Mouse (Mus musculus) CH12.LX (cell line): ENCODE measurements around the gene Gsta4. TPM values are rescaled to one million over a fixed set of nuclear protein-coding genes. Genes with fewer than 3 reads are reported as not detected.

Source experiments
- DNase-seq: peaks from one replicate; pipeline ENCODE4 v3.0.0-alpha.2; 2013; ENCODE audit errors: extremely low read depth
- H3K27ac ChIP-seq: 2 replicates; pipeline ENCODE4 v1.5.1; 2012; ENCODE audit warnings: low read depth, mild to moderate bottlenecking, control low read depth, moderate library complexity; ENCODE audit not compliant: insufficient read depth
- H3K27me3 ChIP-seq: replicated peaks from 2 replicates; pipeline ENCODE3; 2012; ENCODE audit warnings: inconsistent platforms
- H3K36me3 ChIP-seq, 2 experiments: replicated peaks in 1 of 2; 2 replicates each; pipeline versions ENCODE3 to v1.6.1; 2012; ENCODE audit warnings: inconsistent platforms in 1 of 2, low read length in 1 of 2, mild to moderate bottlenecking in 1 of 2, mixed read lengths in 1 of 2, moderate library complexity in 1 of 2; ENCODE audit not compliant: control insufficient read depth in 1 of 2, insufficient read depth in 1 of 2
- H3K4me1 ChIP-seq, 2 experiments: 2 replicates each; pipeline ENCODE4 v1.6.1; 2012; ENCODE audit warnings: inconsistent platforms in 1 of 2, moderate library complexity in 1 of 2; ENCODE audit not compliant: insufficient read depth in 2 of 2, control insufficient read depth in 1 of 2
- H3K4me2 ChIP-seq: 2 replicates; pipeline ENCODE4 v1.6.1; 2012; ENCODE audit warnings: low read depth, mild to moderate bottlenecking, control low read depth; ENCODE audit not compliant: poor library complexity, insufficient read depth, severe bottlenecking
- H3K4me3 ChIP-seq, 3 experiments: fragments of 150-350 bp in 1 of 3; sonication (generic) in 1 of 3; replicated peaks in 1 of 3; 2 replicates each; pipeline versions ENCODE3 to v1.5.1; 2011 to 2012; ENCODE audit warnings: low read depth in 2 of 3, low read length in 2 of 3, mild to moderate bottlenecking in 2 of 3, moderate library complexity in 2 of 3, control low read depth in 1 of 3, improper control_type of control experiment in 1 of 3, inconsistent platforms in 1 of 3, mixed read lengths in 1 of 3; ENCODE audit not compliant: poor library complexity in 1 of 3
- H3K79me2 ChIP-seq: replicated peaks from 2 replicates; pipeline ENCODE4 v1.6.1; 2012; ENCODE audit warnings: mild to moderate bottlenecking, moderate library complexity; ENCODE audit not compliant: control insufficient read depth, poor library complexity, insufficient read depth, severe bottlenecking; ENCODE audit errors: extremely low read depth
- H3K9ac ChIP-seq: 2 replicates; pipeline ENCODE4 v1.6.1; 2012; ENCODE audit warnings: low read depth, mild to moderate bottlenecking, control low read depth, moderate library complexity; ENCODE audit not compliant: insufficient read depth
- H3K9me3 ChIP-seq: replicated peaks from 2 replicates; pipeline ENCODE3; 2012; ENCODE audit warnings: low read length, inconsistent platforms, mixed read lengths
- BHLHE40 ChIP-seq: IDR thresholded peaks from 2 replicates; pipeline ENCODE4 v1.6.1; 2011; ENCODE audit warnings: mild to moderate bottlenecking, low read depth, low read length, improper control_type of control experiment
- CHD1 ChIP-seq: IDR thresholded peaks from 2 replicates; pipeline ENCODE4 v1.6.1; 2012; ENCODE audit warnings: low read depth, low read length, improper control_type of control experiment, inconsistent platforms
- ELF1 ChIP-seq: IDR thresholded peaks from 2 replicates; pipeline ENCODE4 v1.6.1; 2014; ENCODE audit warnings: low read depth, mild to moderate bottlenecking, inconsistent platforms, low read length, improper control_type of control experiment
- GABPA ChIP-seq: IDR thresholded peaks from 2 replicates; pipeline ENCODE4 v1.6.1; 2012; ENCODE audit warnings: low read depth, low read length, improper control_type of control experiment, inconsistent platforms; ENCODE audit not compliant: insufficient replicate concordance
- HCFC1 ChIP-seq: IDR thresholded peaks from 2 replicates; pipeline ENCODE4 v1.6.1; 2012; ENCODE audit warnings: low read depth, mild to moderate bottlenecking, inconsistent platforms, low read length, improper control_type of control experiment
- IRF4 ChIP-seq: IDR thresholded peaks from 2 replicates; pipeline ENCODE4 v1.6.1; 2014; ENCODE audit warnings: low read depth, mild to moderate bottlenecking, inconsistent platforms, low read length, improper control_type of control experiment
- JUND ChIP-seq: conservative IDR thresholded peaks from 2 replicates; pipeline ENCODE4 v1.6.1; 2011; ENCODE audit warnings: low read depth, low read length, improper control_type of control experiment
- MAX ChIP-seq: IDR thresholded peaks from 2 replicates; pipeline ENCODE4 v1.6.1; 2011; ENCODE audit warnings: low read length, improper control_type of control experiment
- MXI1 ChIP-seq: IDR thresholded peaks from 2 replicates; pipeline ENCODE4 v1.6.1; 2011; ENCODE audit warnings: mild to moderate bottlenecking, low read depth, low read length, improper control_type of control experiment
- NELFE ChIP-seq: IDR thresholded peaks from 2 replicates; pipeline ENCODE4 v1.6.1; 2011; ENCODE audit warnings: low read depth, low read length, improper control_type of control experiment
- PAX5 ChIP-seq: IDR thresholded peaks from 2 replicates; pipeline ENCODE4 v1.6.1; 2012; ENCODE audit warnings: low read length, inconsistent platforms, mixed read lengths
- POLR2A ChIP-seq: IDR thresholded peaks from 2 replicates; pipeline ENCODE4 v1.6.1; 2011; ENCODE audit warnings: low read depth, mild to moderate bottlenecking, improper control_type of control experiment, low read length
- TBP ChIP-seq: conservative IDR thresholded peaks from 2 replicates; pipeline ENCODE4 v1.6.1; 2011; ENCODE audit warnings: low read depth, low read length, improper control_type of control experiment
- TCF12 ChIP-seq: IDR thresholded peaks from 2 replicates; pipeline ENCODE4 v1.6.1; 2014; ENCODE audit warnings: low read depth, mild to moderate bottlenecking, inconsistent platforms, low read length, improper control_type of control experiment
- ZKSCAN1 ChIP-seq: IDR thresholded peaks from 2 replicates; pipeline ENCODE4 v1.6.1; 2012; ENCODE audit warnings: low read depth, inconsistent platforms, low read length, improper control_type of control experiment, borderline replicate concordance
- ZNF384 ChIP-seq: IDR thresholded peaks from 2 replicates; pipeline ENCODE4 v1.6.1; 2012; ENCODE audit warnings: low read depth, low read length, improper control_type of control experiment, inconsistent platforms
- dilution Hi-C: fragments of 300-500 bp; cut with MboI; formaldehyde crosslinking; loops from 2 replicates; pipeline ENCODE4 v1.14.3; 2020; ENCODE audit warnings: low sequenced_read_pairs; ENCODE audit not compliant: extremely low pct_unique_long_range_greater_than_20kb, extremely low pct_ligation_motif_present
- in situ Hi-C: fragments of 300-500 bp; cut with MboI; formaldehyde crosslinking; loops from 3 replicates; pipeline ENCODE4 v1.14.3; 2019; ENCODE audit warnings: low sequenced_read_pairs, low pct_ligation_motif_present, low pct_unique_long_range_greater_than_20kb, mixed read lengths
- polyA plus RNA-seq: library from polyadenylated mRNA; unstranded; fragments of >175 nt; gene quantifications from 2 replicates; pipeline ENCODE4 v1.2.1, GENCODE M21; 2012; ENCODE audit warnings: low read depth; ENCODE audit not compliant: insufficient read length
- total RNA-seq, 2 experiments: library from RNA; depleted of rRNA; stranded (reverse); fragments of 300-350 nt in 1 of 2; fragments of >200 nt in 1 of 2; gene quantifications; 2 replicates each; pipeline ENCODE4 v1.2.3; 2012 to 2014

Gene Gsta4
- total and polyA plus RNA-seq, 3 experiments: 0.47 to 0.85 TPM; not detected in 1

GRCm38 (mm10) chr9:78157221-78157620, 25.4 kb upstream of the Gsta4 start:
- Histone ChIP-seq H3K4me3 (no peak overlapping the region), H3K36me3 (peaks cover 32 to 59% of the 10 kb centered on the region in 2 experiments), H3K4me2 (no peak overlapping the region), H3K9ac (no peak overlapping the region), H3K27ac (no peak overlapping the region), H3K4me1 (peaks cover 0 to 4% of the 10 kb centered on the region in 2 experiments; a peak in 2 of 4 replicates), H3K9me3 (no peaks in the 10 kb centered on the region), H3K79me2 (no peaks in the 10 kb centered on the region), H3K27me3 (no peaks in the 10 kb centered on the region)
- dilution Hi-C loops: no loop called here
- TF ChIP-seq CHD1 (no peak), HCFC1 (no peak), TCF12 (no peak), JUND (no peak), PAX5 (no peak), GABPA (no peak), BHLHE40 (no peak), ELF1 (no peak), IRF4 (no peak), POLR2A (no peak), TBP (no peak), ZKSCAN1 (no peak)
- no peak for DNase-seq
- in situ Hi-C loops: no loop called here

DNA sequence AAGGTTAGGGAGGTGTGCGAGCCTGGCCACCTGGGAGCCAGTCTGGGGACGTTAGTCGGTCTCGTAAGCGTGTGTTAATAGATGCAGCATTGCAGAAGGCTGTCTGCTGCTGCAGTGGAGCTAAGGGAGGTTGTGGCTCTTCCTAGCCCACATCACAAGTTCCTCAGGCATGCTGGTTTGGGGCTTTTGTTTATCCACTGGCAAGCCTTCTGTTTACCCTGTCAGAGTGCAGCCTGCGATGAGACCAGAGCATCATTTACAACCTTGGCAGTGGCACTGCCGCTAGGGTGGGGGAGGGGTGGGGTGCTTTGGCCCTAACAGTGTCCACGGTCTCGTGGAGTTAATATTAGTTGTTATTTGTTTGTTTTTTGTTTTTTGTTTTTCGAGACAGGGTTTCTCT, 19.3 kb upstream of the Gsta4 start:
- TF ChIP-seq CHD1: no peak
- no peak for TF ChIP-seq NELFE
- TF ChIP-seq, all 38 proteins: peak for 0
- DNase-seq: no peak
- dilution Hi-C loops (no loop called here), in situ Hi-C loops (loop anchor here (5.0 kb wide), 1 partner anchor 46 kb away; no protein-coding TSS in a partner anchor)
- H3K9ac ChIP-seq: no peak overlapping the region
- H3K27me3 ChIP-seq: no peaks in the 10 kb centered on the region
- H3K79me2 ChIP-seq: no peaks in the 10 kb centered on the region
- H3K9me3 ChIP-seq: no peaks in the 10 kb centered on the region
- no peak overlapping the region for H3K27ac ChIP-seq
- H3K4me1 ChIP-seq: peaks cover 0 to 14% of the 10 kb centered on the region in 2 experiments; a peak in 2 of 4 replicates
- H3K4me2 ChIP-seq: no peak overlapping the region
- H3K36me3 ChIP-seq: peaks cover 28 to 57% of the 10 kb centered on the region in 2 experiments
- H3K4me3 ChIP-seq: no peak overlapping the region

DNA sequence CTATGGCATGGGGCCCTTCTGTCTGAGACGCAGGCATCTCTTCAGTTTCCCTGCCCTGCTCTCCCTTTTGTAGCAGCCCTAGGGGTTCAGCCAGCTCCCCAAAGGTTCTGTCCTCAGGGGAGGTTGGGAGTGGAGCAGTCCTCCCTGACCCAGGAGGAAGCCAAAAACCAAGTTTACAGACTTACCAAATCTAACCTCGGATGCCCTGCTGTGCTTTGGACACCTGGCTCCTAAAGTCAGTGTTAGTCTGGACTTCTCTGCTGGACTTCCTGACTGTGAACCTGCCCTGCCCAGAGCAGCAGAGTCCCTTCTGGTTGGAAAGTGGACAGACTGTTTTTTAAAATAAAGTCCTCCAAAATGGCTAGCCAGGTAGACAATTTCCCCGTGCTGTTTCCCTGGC, 17.8 kb upstream of the Gsta4 start:
- Histone ChIP-seq H3K27ac (no peak overlapping the region), H3K27me3 (no peaks in the 10 kb centered on the region), H3K4me3 (no peak overlapping the region), H3K79me2 (no peaks in the 10 kb centered on the region), H3K4me1 (peaks cover 0 to 18% of the 10 kb centered on the region in 2 experiments; a peak in 2 of 4 replicates), H3K9ac (no peak overlapping the region), H3K4me2 (no peak overlapping the region), H3K9me3 (no peaks in the 10 kb centered on the region), H3K36me3 (peaks cover 20 to 46% of the 10 kb centered on the region in 2 experiments)
- in situ Hi-C loops (loop anchor here (5.0 kb wide), 1 partner anchor 47 kb away; no protein-coding TSS in a partner anchor), dilution Hi-C loops (no loop called here)
- DNase-seq: no peak
- TF ChIP-seq GABPA (no peak), ZNF384 (no peak), MXI1 (no peak), CHD1 (no peak), MAX (no peak), TCF12 (no peak)
